8 mouse cellular contexts compared by ENCODE assay signal in genomic region chr15:101231648-101232180, GRCm38 (mm10). TPM values are rescaled to one million over a fixed set of nuclear protein-coding genes. Genes with fewer than 3 reads are reported as not detected.
DNase-seq lines count a peak whose midpoint lies in the region; ATAC-seq and TF ChIP-seq lines count a peak whose summit lies in the region.

No protein-coding gene starts in this region.

- 0 out of 2 replicates have a peak overlapping the region, but pooled peaks have one; percentile 7 for H3K4me3 ChIP-seq in liver, embryonic 11.5 days (ENCODE audit: low read depth, low read length)
- no peak overlapping the region for H3K4me3 ChIP-seq in liver, postnatal 0 days (ENCODE audit: low read depth, low read length)
- H3K4me3 ChIP-seq in hindbrain, embryonic 15.5 days = peak overlapping the region; percentile 29
- peak overlapping the region; percentile 17; the same call in 1 of the 2 replicates for H3K4me3 ChIP-seq in midbrain, postnatal 0 days (ENCODE audit: low read depth, low read length)

- TF ChIP-seq CTCF in liver, postnatal 0 days (IDR thresholded peaks at IDR 0.05; ENCODE audit: low read depth) = no peak
- TF ChIP-seq CTCF in midbrain, postnatal 0 days (IDR thresholded peaks at IDR 0.05) = no peak

- 59% methylated on average over 56 of the region's 56 CpGs for WGBS in liver, embryonic 11.5 days
- 81% methylated on average over 56 of the region's 56 CpGs for WGBS in liver, postnatal 0 days (ENCODE audit: insufficient replicate concordance)
- WGBS in hindbrain, embryonic 15.5 days = 49% methylated on average over 56 of the region's 56 CpGs
- WGBS in midbrain, postnatal 0 days = 62% methylated on average over 51 of the region's 56 CpGs

- no peak for ATAC-seq in liver, embryonic 11.5 days (replicated peaks; ENCODE audit: low FRiP score)
- no peak for ATAC-seq in liver, postnatal 0 days
- ATAC-seq in hindbrain, embryonic 15.5 days (ENCODE audit: low FRiP score, low read depth) = peak; percentile 24; the same call in 1 of the 2 replicates
- no peak for ATAC-seq in midbrain, postnatal 0 days (ENCODE audit: low FRiP score)
- ATAC-seq in erythroblast, adult 5-6 weeks (replicated peaks; ENCODE audit: low FRiP score, poor library complexity, severe bottlenecking) = no peak

- peaks cover 4% of the 10 kb centered on the region; the same call in 1 of the 2 replicates for H3K36me3 ChIP-seq in liver, embryonic 11.5 days (ENCODE audit: control insufficient read depth, insufficient read depth, low read length)
- no peaks in the 10 kb centered on the region for H3K36me3 ChIP-seq in liver, postnatal 0 days (replicated peaks; ENCODE audit: insufficient read depth, low read length)
- no peaks in the 10 kb centered on the region for H3K36me3 ChIP-seq in hindbrain, embryonic 15.5 days
- no peaks in the 10 kb centered on the region for H3K36me3 ChIP-seq in midbrain, postnatal 0 days (ENCODE audit: insufficient read depth, low read length)

- DNase-seq in adrenal gland, adult 2 months = peak; percentile 5
- no peak for DNase-seq in adrenal gland, postnatal 25 days
- DNase-seq in liver, embryonic 11.5 days (ENCODE audit: low spot score) = no peak
- DNase-seq in liver, postnatal 0 days = no peak
- no peak for DNase-seq in midbrain, postnatal 0 days (ENCODE audit: low spot score)
- no peak for DNase-seq in embryo, embryonic 9.5 days (ENCODE audit: extremely low spot score)

- no peak overlapping the region for H3K9ac ChIP-seq in liver, embryonic 11.5 days (ENCODE audit: low read depth, low read length)
- no peak overlapping the region for H3K9ac ChIP-seq in liver, postnatal 0 days (replicated peaks)
- H3K9ac ChIP-seq in hindbrain, embryonic 15.5 days = 0 out of 2 replicates have a peak overlapping the region, but pooled peaks have one; percentile 8
- H3K9ac ChIP-seq in midbrain, postnatal 0 days (replicated peaks; ENCODE audit: low read length, poor library complexity, severe bottlenecking) = no peak overlapping the region; the same call in 1 of the 2 replicates

- peaks cover 3% of the 10 kb centered on the region; the same call in 1 of the 2 replicates for H3K27me3 ChIP-seq in liver, embryonic 11.5 days (replicated peaks; ENCODE audit: control insufficient read depth, insufficient read depth, low read length)
- no peaks in the 10 kb centered on the region for H3K27me3 ChIP-seq in liver, postnatal 0 days (ENCODE audit: insufficient read depth, low read length)
- H3K27me3 ChIP-seq in hindbrain, embryonic 15.5 days = no peaks in the 10 kb centered on the region
- no peaks in the 10 kb centered on the region for H3K27me3 ChIP-seq in midbrain, postnatal 0 days (ENCODE audit: insufficient read depth, low read length)

- no peak overlapping the region for H3K27ac ChIP-seq in liver, embryonic 11.5 days (ENCODE audit: low read depth, low read length)
- H3K27ac ChIP-seq in liver, postnatal 0 days (ENCODE audit: low read depth) = no peak overlapping the region
- H3K27ac ChIP-seq in hindbrain, embryonic 15.5 days (replicated peaks) = no peak overlapping the region
- H3K27ac ChIP-seq in midbrain, postnatal 0 days (ENCODE audit: low read depth, low read length) = no peak overlapping the region

- TF ChIP-seq EP300 in liver, postnatal 0 days (IDR thresholded peaks at IDR 0.05; ENCODE audit: low read depth) = no peak

- H3K4me2 ChIP-seq in liver, embryonic 11.5 days = peak overlapping the region; percentile 37
- H3K4me2 ChIP-seq in liver, postnatal 0 days (ENCODE audit: low read depth, low read length) = no peak overlapping the region
- peak overlapping the region; percentile 57 for H3K4me2 ChIP-seq in hindbrain, embryonic 15.5 days
- H3K4me2 ChIP-seq in midbrain, postnatal 0 days (ENCODE audit: low read depth, low read length, poor library complexity, severe bottlenecking) = peak overlapping the region; percentile 41

- peaks cover 8% of the 10 kb centered on the region; the same call in 1 of the 2 replicates for H3K4me1 ChIP-seq in liver, embryonic 11.5 days (replicated peaks; ENCODE audit: control insufficient read depth, insufficient read depth, low read length)
- peaks cover 7% of the 10 kb centered on the region for H3K4me1 ChIP-seq in liver, postnatal 0 days (ENCODE audit: insufficient read depth)
- 0 out of 2 replicates have a peak, but pooled peaks cover 12% of the 10 kb centered on the region for H3K4me1 ChIP-seq in hindbrain, embryonic 15.5 days (replicated peaks)
- no peaks in the 10 kb centered on the region for H3K4me1 ChIP-seq in midbrain, postnatal 0 days (ENCODE audit: insufficient read depth, low read length)

- no peaks in the 10 kb centered on the region for H3K9me3 ChIP-seq in liver, embryonic 11.5 days (ENCODE audit: control insufficient read depth, low read length)
- H3K9me3 ChIP-seq in liver, postnatal 0 days (ENCODE audit: low read length) = no peaks in the 10 kb centered on the region
- no peaks in the 10 kb centered on the region for H3K9me3 ChIP-seq in hindbrain, embryonic 15.5 days
- no peaks in the 10 kb centered on the region for H3K9me3 ChIP-seq in midbrain, postnatal 0 days (ENCODE audit: low read length)

RNA-seq across cellular contexts. Expression of gene Grasp, which starts 7.7 kb away (rescaled TPM):
- 10 to 100 TPM; 16.4 to 21.0 TPM for total RNA-seq in adrenal gland, adult 2 months (2021)
- 53.0 and 60.3 TPM in 2 replicates for polyA plus RNA-seq in adrenal gland, adult 2 months (2012; rRNA removed)
- total RNA-seq in adrenal gland, postnatal 25 days (2021) = 9.8 and 16.3 TPM in 2 replicates
- polyA plus RNA-seq in liver, embryonic 11.5 days (2014; fragmentation: Nextera tagmentation; extraction: Ambion mirVana) = 1.5 and 1.7 TPM in 2 replicates
- polyA plus RNA-seq in liver, postnatal 0 days (2015; fragmentation: Nextera tagmentation; extraction: Ambion mirVana) = 0.35 and 0.54 TPM in 2 replicates
- 1.9 and 2.4 TPM in 2 replicates for polyA plus RNA-seq in hindbrain, embryonic 15.5 days (2015; fragmentation: Nextera tagmentation; extraction: Ambion mirVana)
- total RNA-seq in midbrain, postnatal 0 days (2014; rRNA removed) = 6.3 and 7.7 TPM in 2 replicates
- 1.8 and 1.9 TPM in 2 replicates for polyA plus RNA-seq in midbrain, postnatal 0 days (2015; fragmentation: Nextera tagmentation; extraction: Ambion mirVana)
- total RNA-seq in erythroblast, adult 5-6 weeks (2015; ENCODE audit: low replicate concordance) = not detected in 2 replicates
- total RNA-seq in erythroblast, adult 5-6 weeks (2017; ENCODE audit: low replicate concordance) = 0.84 TPM in 1 of 2 replicates, not detected in the other

RNA-seq across cellular contexts. Expression of gene Nr4a1, which starts 22.4 kb away (rescaled TPM):
- total RNA-seq in adrenal gland, adult 2 months (2021) = 100 to 1,000 TPM; 560 to 565 TPM
- 162 and 415 TPM in 2 replicates for polyA plus RNA-seq in adrenal gland, adult 2 months (2012; rRNA removed)
- total RNA-seq in adrenal gland, postnatal 25 days (2021) = 98.7 and 131 TPM in 2 replicates
- 1.8 and 2.4 TPM in 2 replicates for polyA plus RNA-seq in liver, embryonic 11.5 days (2014; fragmentation: Nextera tagmentation; extraction: Ambion mirVana)
- 0.96 and 1.1 TPM in 2 replicates for polyA plus RNA-seq in liver, postnatal 0 days (2015; fragmentation: Nextera tagmentation; extraction: Ambion mirVana)
- 6.6 and 6.9 TPM in 2 replicates for polyA plus RNA-seq in hindbrain, embryonic 15.5 days (2015; fragmentation: Nextera tagmentation; extraction: Ambion mirVana)
- total RNA-seq in midbrain, postnatal 0 days (2014; rRNA removed) = 6.9 and 7.7 TPM in 2 replicates
- polyA plus RNA-seq in midbrain, postnatal 0 days (2015; fragmentation: Nextera tagmentation; extraction: Ambion mirVana) = 6.9 and 7.0 TPM in 2 replicates
- total RNA-seq in erythroblast, adult 5-6 weeks (2015; ENCODE audit: low replicate concordance) = 3.3 and 11.3 TPM in 2 replicates
- total RNA-seq in erythroblast, adult 5-6 weeks (2017; ENCODE audit: low replicate concordance) = 6.0 and 15.7 TPM in 2 replicates

RNA-seq across cellular contexts. Expression of gene Atg101, which starts 52.4 kb away (rescaled TPM):
- total RNA-seq in adrenal gland, adult 2 months (2021) = 10 to 100 TPM; 38.6 to 58.8 TPM
- 31.9 and 35.4 TPM in 2 replicates for polyA plus RNA-seq in adrenal gland, adult 2 months (2012; rRNA removed)
- total RNA-seq in adrenal gland, postnatal 25 days (2021) = 40.6 and 44.5 TPM in 2 replicates
- polyA plus RNA-seq in liver, embryonic 11.5 days (2014; fragmentation: Nextera tagmentation; extraction: Ambion mirVana) = 52.6 and 54.9 TPM in 2 replicates
- polyA plus RNA-seq in liver, postnatal 0 days (2015; fragmentation: Nextera tagmentation; extraction: Ambion mirVana) = 33.8 and 34.4 TPM in 2 replicates
- polyA plus RNA-seq in hindbrain, embryonic 15.5 days (2015; fragmentation: Nextera tagmentation; extraction: Ambion mirVana) = 75.5 and 76.5 TPM in 2 replicates
- 33.5 and 61.1 TPM in 2 replicates for total RNA-seq in midbrain, postnatal 0 days (2014; rRNA removed)
- polyA plus RNA-seq in midbrain, postnatal 0 days (2015; fragmentation: Nextera tagmentation; extraction: Ambion mirVana) = 74.2 and 75.6 TPM in 2 replicates
- 7.9 and 14.2 TPM in 2 replicates for total RNA-seq in erythroblast, adult 5-6 weeks (2015; ENCODE audit: low replicate concordance)
- total RNA-seq in erythroblast, adult 5-6 weeks (2017; ENCODE audit: low replicate concordance) = 13.0 and 14.1 TPM in 2 replicates

RNA-seq across cellular contexts. Expression of gene Acvr1b, which starts 57.8 kb away (rescaled TPM):
- total RNA-seq in adrenal gland, adult 2 months (2021) = 10 to 100 TPM in 1 of 2 experiments, 1 to 10 TPM in 1; 5.2 to 10.0 TPM
- 10.1 and 11.2 TPM in 2 replicates for polyA plus RNA-seq in adrenal gland, adult 2 months (2012; rRNA removed)
- total RNA-seq in adrenal gland, postnatal 25 days (2021) = 9.0 and 11.2 TPM in 2 replicates
- 4.2 and 4.4 TPM in 2 replicates for polyA plus RNA-seq in liver, embryonic 11.5 days (2014; fragmentation: Nextera tagmentation; extraction: Ambion mirVana)
- polyA plus RNA-seq in liver, postnatal 0 days (2015; fragmentation: Nextera tagmentation; extraction: Ambion mirVana) = 2.2 TPM in 2 replicates
- polyA plus RNA-seq in hindbrain, embryonic 15.5 days (2015; fragmentation: Nextera tagmentation; extraction: Ambion mirVana) = 21.7 and 24.1 TPM in 2 replicates
- total RNA-seq in midbrain, postnatal 0 days (2014; rRNA removed) = 77.8 and 86.8 TPM in 2 replicates
- 15.2 and 15.8 TPM in 2 replicates for polyA plus RNA-seq in midbrain, postnatal 0 days (2015; fragmentation: Nextera tagmentation; extraction: Ambion mirVana)
- total RNA-seq in erythroblast, adult 5-6 weeks (2015; ENCODE audit: low replicate concordance) = 0.38 and 0.84 TPM in 2 replicates
- 2.6 and 2.9 TPM in 2 replicates for total RNA-seq in erythroblast, adult 5-6 weeks (2017; ENCODE audit: low replicate concordance)

Comparison
In these comparisons a context has a peak if more than half of its experiments do, and no peak if none do; other contexts are left out.
1. RNA of gene Grasp, which starts 7.7 kb away (polyA plus RNA-seq): 53.0 to 60.3 TPM in adrenal gland, adult 2 months; 1.9 to 2.4 TPM in hindbrain, embryonic 15.5 days, 1.8 to 1.9 TPM in midbrain, postnatal 0 days, 1.5 to 1.7 TPM in liver, embryonic 11.5 days and 0.35 to 0.54 TPM in liver, postnatal 0 days; every median in the first group is over 10 times any median in the second.
2. RNA of gene Nr4a1, which starts 22.4 kb away (polyA plus RNA-seq): 162 to 415 TPM in adrenal gland, adult 2 months; 6.6 to 6.9 TPM in hindbrain, embryonic 15.5 days, 6.9 to 7.0 TPM in midbrain, postnatal 0 days, 1.8 to 2.4 TPM in liver, embryonic 11.5 days and 0.96 to 1.1 TPM in liver, postnatal 0 days; every median in the first group is over 10 times any median in the second.